Mouse (Mus musculus): Measurements from ENCODE around the gene Wdr45.

GRCm38 (mm10) chrX:7763631-7764393 lies 49.7 kb downstream of the Wdr45 start:
- TF ChIP-seq CTCF (conservative IDR thresholded peaks at IDR 0.05; ENCODE audit: low read length) (no peak), POU5F1 (IDR thresholded peaks at IDR 0.05; ENCODE audit: borderline replicate concordance, low read length) (no peak)
